Mouse (Mus musculus) adrenal gland, postnatal 14 days (tissue): ENCODE data around the gene Ankrd6. TPM values are rescaled to one million over a fixed set of nuclear protein-coding genes. Genes with fewer than 3 reads are reported as not detected.

ENCODE experiments used
- DNase-seq: peaks from one replicate; pipeline ENCODE4 v3.0.0; 2021; ENCODE audit warnings: mixed read lengths
- total RNA-seq: library from RNA; stranded (reverse); gene quantifications from 2 replicates; pipeline ENCODE4 v1.2.3, GENCODE M21; 2021

Gene Ankrd6
- total RNA-seq, 1 experiment from 2014 or later: 3.0 TPM

GRCm38 (mm10) chr4:32905381-32905780, 45.3 kb downstream of the Ankrd6 start:
- no peak for DNase-seq

DNA sequence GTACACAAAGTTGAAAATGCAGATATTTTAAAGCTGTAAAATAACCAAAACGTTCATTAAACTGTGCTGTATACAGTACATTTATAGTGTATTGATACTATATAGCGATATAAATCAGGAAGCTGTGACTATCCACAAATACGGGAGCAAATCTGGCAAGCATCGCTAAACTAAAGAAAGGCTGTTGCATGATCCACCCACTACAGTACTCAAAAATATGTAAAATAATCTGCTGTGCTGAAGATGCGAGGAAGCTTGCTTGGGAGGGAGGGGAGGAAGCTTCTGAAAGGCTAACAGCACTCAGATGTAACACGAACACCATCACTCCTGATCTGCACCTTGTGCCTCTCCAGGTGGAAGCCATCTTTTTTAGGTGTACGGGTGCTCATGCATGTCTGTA, 46.8 kb downstream of the Ankrd6 start:
- DNase-seq: no peak

GRCm38 (mm10) chr4:32899051-32899450, 51.6 kb downstream of the Ankrd6 start:
- DNase-seq: no peak

GRCm38 (mm10) chr4:32891341-32891740, 59.3 kb downstream of the Ankrd6 start:
- no peak for DNase-seq

GRCm38 (mm10) chr4:32890735-32891098, 59.9 kb downstream of the Ankrd6 start:
- DNase-seq: no peak

- no peak for DNase-seq
Observed at GRCm38 (mm10) chr4:32889996-32890734, 60.5 kb downstream of the Ankrd6 start.

DNA sequence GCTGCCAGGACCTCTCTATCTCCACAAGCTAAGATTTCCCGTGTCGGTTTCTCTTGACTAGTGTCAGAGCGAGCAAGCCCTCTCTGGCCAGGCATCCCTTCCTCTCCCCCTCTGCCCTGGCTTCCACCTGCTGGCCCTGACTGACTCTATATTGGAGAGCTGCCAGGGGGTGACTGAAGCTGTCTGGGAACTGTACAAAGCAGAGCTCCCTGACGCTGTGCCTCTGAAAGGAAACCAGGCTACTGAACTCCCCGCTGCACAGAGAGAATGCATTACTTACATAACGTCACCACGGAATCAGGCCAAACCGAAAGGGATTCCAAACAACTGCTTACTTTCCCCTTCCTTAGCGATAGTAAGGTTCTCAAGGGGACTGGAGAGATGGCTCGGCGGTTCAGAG, 61.4 kb downstream of the Ankrd6 start:
- peak; percentile 67 for DNase-seq

- no peak for DNase-seq
Observed at GRCm38 (mm10) chr4:32886479-32886878, 64.2 kb downstream of the Ankrd6 start.

DNA sequence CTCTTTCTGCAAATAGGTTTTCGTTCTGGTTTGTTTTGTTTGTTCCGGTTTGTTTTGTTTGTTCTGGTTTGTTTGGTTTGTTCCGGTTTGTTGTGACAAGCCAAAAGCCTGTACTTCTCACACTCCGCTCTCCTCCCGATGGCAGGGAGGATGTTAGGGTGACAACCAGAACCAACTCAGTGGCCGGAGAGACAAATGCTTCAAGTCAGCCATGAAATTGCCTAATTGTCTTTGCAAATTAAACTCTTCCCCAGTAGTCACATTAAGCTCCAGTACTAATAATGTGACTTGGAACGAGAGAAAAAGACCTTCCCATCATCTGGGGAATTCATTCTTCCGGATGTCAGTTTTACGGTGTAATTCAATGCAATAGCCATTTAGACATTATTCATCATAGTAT, 66.0 kb downstream of the Ankrd6 start:
- no peak for DNase-seq

GRCm38 (mm10) chr4:32881001-32881400, 69.6 kb downstream of the Ankrd6 start:
- DNase-seq: no peak

DNA sequence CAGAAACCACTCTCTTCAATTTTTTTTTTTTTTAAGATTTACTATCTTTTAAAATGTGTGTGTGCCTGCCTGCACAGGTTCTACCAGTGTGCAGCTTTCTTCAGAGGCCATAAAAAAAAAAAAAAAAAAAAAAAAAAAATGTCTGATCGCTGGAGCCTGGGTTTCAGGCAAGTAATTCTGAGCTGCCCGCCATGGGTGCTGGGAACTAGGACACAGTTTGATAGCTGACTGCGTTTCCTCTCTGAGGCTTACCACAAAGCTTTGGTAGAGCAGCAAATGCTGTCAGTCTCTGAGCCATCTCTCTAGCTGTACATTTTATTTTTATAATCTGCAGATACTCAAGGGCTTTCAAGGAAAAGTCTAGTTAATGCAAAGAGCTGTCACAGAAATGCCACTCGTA, 76.0 kb downstream of the Ankrd6 start:
- no peak for DNase-seq

- DNase-seq: no peak
Observed at GRCm38 (mm10) chr4:32872189-32872749, 78.4 kb downstream of the Ankrd6 start.

DNA sequence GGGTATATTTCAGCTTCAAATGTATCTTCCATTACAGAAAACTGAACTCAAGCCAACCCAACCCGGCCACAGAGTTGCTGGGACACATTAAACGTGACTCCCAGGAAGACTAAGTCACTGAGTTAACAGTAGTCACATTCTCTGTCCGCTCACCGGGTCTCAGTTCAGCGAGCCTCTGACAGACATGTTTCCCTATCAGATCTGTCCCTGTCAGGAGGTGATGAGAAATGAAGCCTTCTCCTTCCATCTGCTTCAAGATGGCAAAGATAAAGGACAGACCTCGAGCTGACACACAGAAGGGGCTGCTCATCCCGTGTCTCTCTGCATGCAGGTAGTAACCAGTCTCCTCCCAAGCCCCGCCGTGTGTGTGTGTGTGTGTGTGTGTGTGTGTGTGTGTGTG, 81.3 kb downstream of the Ankrd6 start:
- DNase-seq: no peak

- DNase-seq: no peak
Observed at GRCm38 (mm10) chr4:32868858-32869257, 81.8 kb downstream of the Ankrd6 start.

- DNase-seq: no peak
Observed at GRCm38 (mm10) chr4:32868437-32868836, 82.2 kb downstream of the Ankrd6 start.

DNA sequence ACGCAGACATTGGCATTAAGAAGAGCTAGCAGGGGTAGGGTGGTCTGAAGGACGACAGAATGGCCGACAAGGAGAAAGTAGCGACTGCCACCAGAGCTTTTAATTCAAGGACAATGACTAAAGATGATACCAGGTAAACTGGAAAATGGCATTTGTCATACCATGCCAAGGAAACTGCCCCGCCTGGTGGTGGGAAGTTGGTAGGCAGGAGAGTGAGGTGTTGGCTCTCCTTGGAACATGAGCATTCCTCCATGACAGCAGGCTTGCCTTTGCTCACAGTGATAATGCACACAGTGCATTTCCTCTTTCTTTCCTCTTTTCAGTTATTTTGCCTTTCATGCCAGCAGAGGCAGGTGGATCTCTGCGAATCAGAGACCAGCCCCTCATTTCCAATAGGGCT, 83.2 kb downstream of the Ankrd6 start:
- no peak for DNase-seq

DNA sequence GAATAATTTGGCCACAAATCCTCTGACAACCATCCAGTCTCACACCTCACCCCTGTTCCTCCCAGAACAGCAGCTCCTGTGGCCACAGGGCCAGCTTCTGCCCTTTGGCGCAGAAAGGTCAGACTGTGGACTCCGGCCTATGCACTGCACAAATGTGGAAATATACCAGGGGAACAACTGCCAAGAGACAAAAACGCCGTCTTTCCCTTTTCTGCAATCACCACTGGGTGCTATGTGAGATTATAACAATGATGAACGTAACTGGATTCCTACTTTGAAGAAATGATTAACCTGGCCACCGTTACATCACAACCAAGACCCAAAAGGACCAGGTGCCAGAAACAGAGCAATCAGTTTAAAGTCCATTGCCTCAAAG, 85.8 kb downstream of the Ankrd6 start:
- no peak for DNase-seq

GRCm38 (mm10) chr4:32864131-32864866, 86.3 kb downstream of the Ankrd6 start:
- no peak for DNase-seq

GRCm38 (mm10) chr4:32863447-32864130, 87.1 kb downstream of the Ankrd6 start:
- DNase-seq: no peak

- no peak for DNase-seq
Observed at GRCm38 (mm10) chr4:32862751-32863446, 87.7 kb downstream of the Ankrd6 start.

DNA sequence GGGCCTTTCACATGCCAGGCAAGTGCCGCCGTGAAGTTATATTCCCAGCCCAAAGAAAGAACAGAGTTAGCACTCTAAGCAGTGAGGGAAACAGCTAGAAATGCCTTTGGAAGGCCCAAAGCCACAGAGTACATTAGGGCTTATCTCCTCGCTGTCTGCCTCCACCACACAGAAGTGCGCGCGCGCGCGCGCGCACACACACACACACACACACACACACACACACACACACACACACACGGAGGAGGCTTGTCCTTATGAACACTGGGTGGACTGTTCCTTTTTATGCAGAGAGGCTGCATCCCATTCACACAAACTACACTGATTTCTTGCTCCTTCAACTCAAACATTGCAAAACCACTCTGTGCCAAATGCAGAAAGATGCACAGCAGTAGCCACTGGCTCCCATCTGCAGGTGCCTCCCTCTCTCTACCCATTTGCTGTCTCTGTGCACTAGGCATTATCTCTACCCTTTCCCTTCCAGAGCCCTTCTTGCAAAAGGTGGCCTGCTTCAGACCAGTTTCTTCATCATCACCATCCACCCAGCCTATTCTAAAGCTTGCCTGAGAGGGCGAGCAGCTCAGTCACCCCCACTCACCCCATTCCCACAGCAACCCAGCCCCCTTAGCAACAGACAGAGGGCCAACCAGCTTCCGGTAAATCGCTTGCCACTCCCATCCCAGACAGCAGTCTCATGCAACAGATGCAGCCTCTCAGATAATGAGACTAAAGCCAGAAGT, 88.5 kb downstream of the Ankrd6 start:
- DNase-seq: peak; percentile 21
